In the genomic region with DNA sequence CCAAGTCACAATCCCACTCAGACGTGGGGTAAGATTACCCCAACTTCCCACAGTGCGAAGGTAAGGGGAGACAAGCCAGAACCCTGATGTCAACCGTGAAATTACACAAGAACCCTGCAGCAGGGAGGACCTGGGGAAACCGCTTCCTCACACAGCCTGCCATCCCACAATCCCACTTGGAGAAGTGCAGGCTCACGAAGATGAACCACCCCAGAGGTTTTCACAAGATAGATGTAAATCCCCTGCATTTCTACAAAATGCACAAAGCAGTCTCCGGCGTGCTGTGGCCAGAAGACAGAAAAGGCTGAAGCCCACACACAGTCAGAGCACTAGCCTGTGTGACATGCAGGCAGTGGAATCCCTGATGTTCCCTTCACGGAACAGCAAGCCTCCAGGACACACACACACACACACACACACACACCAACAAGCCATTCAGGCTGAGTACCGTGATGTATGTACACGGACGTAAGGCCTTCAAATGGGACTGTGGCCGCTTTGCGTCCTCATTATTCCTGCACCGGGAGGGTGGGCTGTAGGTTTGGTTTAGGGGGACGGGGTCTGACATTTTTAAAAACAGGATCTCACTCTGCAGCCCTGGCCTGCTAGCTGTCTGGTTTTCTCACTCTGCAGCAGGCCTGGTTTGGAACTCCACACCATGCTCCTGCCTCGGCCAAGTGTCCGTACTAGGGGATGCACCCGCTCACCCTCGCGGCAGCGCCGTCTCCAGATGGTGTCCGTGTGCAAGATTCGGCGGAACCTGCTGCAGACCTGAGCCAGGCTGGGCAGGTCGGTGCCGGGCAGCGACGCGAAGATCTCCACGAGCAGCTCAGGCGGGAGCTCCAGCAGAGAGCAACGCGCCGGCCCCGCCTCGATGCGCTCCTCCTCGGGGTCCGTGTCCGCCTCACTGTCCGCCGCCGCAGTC, we compare ENCODE assay signal across 8 mouse cellular contexts. TPM values are rescaled to one million over a fixed set of nuclear protein-coding genes. Genes with fewer than 3 reads are reported as not detected.
A peak's percentile ranks its signal among the peaks of the same experiment; 100 is the strongest.
DNase-seq lines count a peak whose midpoint lies in the region; ATAC-seq and TF ChIP-seq lines count a peak whose summit lies in the region.

No protein-coding gene starts in this region.

- WGBS in kidney, embryonic 14.5 days, result 2% methylated on average over 44 of the region's 44 CpGs
- WGBS in embryonic facial prominence, embryonic 15.5 days, result under 1% methylated on average over 44 of the region's 44 CpGs
- 3% methylated on average over 44 of the region's 44 CpGs for WGBS in limb, embryonic 11.5 days
- under 1% methylated on average over 44 of the region's 44 CpGs for WGBS in olfactory bulb, adult 2 months

- no peak for TF ChIP-seq POLR2A in MEL (IDR thresholded peaks at IDR 0.05; ENCODE audit: control insufficient read depth in 1 of 2, insufficient read depth in 1 of 2, low read depth in 1 of 2, low read length in 2 of 2, poor library complexity in 1 of 2)
- TF ChIP-seq POLR2A in olfactory bulb, adult 2 months (IDR thresholded peaks at IDR 0.05; ENCODE audit: insufficient read depth, low read depth, low read length), result no peak

- H3K4me2 ChIP-seq in kidney, embryonic 14.5 days (replicated peaks; ENCODE audit: low read depth, low read length), result peak overlapping the region; percentile 87
- H3K4me2 ChIP-seq in embryonic facial prominence, embryonic 15.5 days (replicated peaks), result peak overlapping the region; percentile 82
- H3K4me2 ChIP-seq in limb, embryonic 11.5 days (ENCODE audit: low read depth, severe bottlenecking), result peak overlapping the region; percentile 57

- no peaks in the 10 kb centered on the region for H3K36me3 ChIP-seq in kidney, embryonic 14.5 days (ENCODE audit: control insufficient read depth, insufficient read depth, low read length)
- peaks cover 0 to 7% of the 10 kb centered on the region in 2 experiments; a peak in 1 of 4 replicates for H3K36me3 ChIP-seq in MEL (ENCODE audit: control insufficient read depth in 1 of 2, insufficient read depth in 2 of 2, low read length in 2 of 2)
- no peaks in the 10 kb centered on the region for H3K36me3 ChIP-seq in embryonic facial prominence, embryonic 15.5 days
- H3K36me3 ChIP-seq in limb, embryonic 11.5 days (ENCODE audit: control insufficient read depth, insufficient read depth, low read length), result no peaks in the 10 kb centered on the region

- no peak overlapping the region for H3K27ac ChIP-seq in kidney, embryonic 14.5 days (ENCODE audit: low read depth, low read length)
- peak overlapping the region; percentile 48 for H3K27ac ChIP-seq in MEL (ENCODE audit: control insufficient read depth, low read depth, low read length)
- peak overlapping the region; percentile 66 for H3K27ac ChIP-seq in embryonic facial prominence, embryonic 15.5 days (replicated peaks)
- H3K27ac ChIP-seq in limb, embryonic 11.5 days (replicated peaks; ENCODE audit: low read depth, low read length), result 0 out of 2 replicates have a peak overlapping the region, but pooled peaks have one; percentile 21
- H3K27ac ChIP-seq in olfactory bulb, adult 2 months (ENCODE audit: insufficient read depth, low read depth, low read length), result peak overlapping the region; percentile 0; the same call in 1 of the 2 replicates

- no peak for TF ChIP-seq EP300 in MEL (IDR thresholded peaks at IDR 0.05; ENCODE audit: low read depth in 1 of 2, low read length in 2 of 2)

- TF ChIP-seq RAD21 in MEL (IDR thresholded peaks at IDR 0.05; ENCODE audit: low read depth, low read length), result no peak

- no peak for DNase-seq in kidney, postnatal 25 days
- peak; percentile 62 for DNase-seq in MEL (ENCODE audit: low read depth, low spot score)
- DNase-seq in limb, embryonic 11.5 days (ENCODE audit: low spot score), result no peak
- DNase-seq in c-Kit-positive CD71-positive TER-119-positive erythroid progenitor cells, embryonic 14.5 days (ENCODE audit: low spot score), result no peak
- no peak for DNase-seq in spleen, adult 12 weeks (ENCODE audit: low spot score)

- H3K27me3 ChIP-seq in kidney, embryonic 14.5 days (ENCODE audit: control insufficient read depth, insufficient read depth, low read length), result no peaks in the 10 kb centered on the region
- no peaks in the 10 kb centered on the region for H3K27me3 ChIP-seq in MEL (ENCODE audit: control insufficient read depth in 1 of 2, insufficient read depth in 2 of 2, low read length in 2 of 2)
- H3K27me3 ChIP-seq in embryonic facial prominence, embryonic 15.5 days, result no peaks in the 10 kb centered on the region
- no peaks in the 10 kb centered on the region for H3K27me3 ChIP-seq in limb, embryonic 11.5 days (ENCODE audit: control insufficient read depth, insufficient read depth, low read length)

- peak; percentile 7 for ATAC-seq in kidney, embryonic 14.5 days (ENCODE audit: low FRiP score, low TSS enrichment)
- peak; percentile 44 for ATAC-seq in embryonic facial prominence, embryonic 15.5 days (ENCODE audit: insufficient number of reproducible peaks, low FRiP score, low TSS enrichment, low read depth)
- ATAC-seq in limb, embryonic 11.5 days (ENCODE audit: insufficient number of reproducible peaks, low FRiP score, low TSS enrichment, low read depth), result peak; percentile 72

- peaks cover 22% of the 10 kb centered on the region for H3K4me1 ChIP-seq in kidney, embryonic 14.5 days (ENCODE audit: control insufficient read depth, insufficient read depth, low read length)
- peaks cover 2 to 18% of the 10 kb centered on the region in 2 experiments; a peak in 3 of 4 replicates for H3K4me1 ChIP-seq in MEL (ENCODE audit: control insufficient read depth in 1 of 2, insufficient read depth in 2 of 2, low read length in 2 of 2)
- peaks cover 21% of the 10 kb centered on the region for H3K4me1 ChIP-seq in embryonic facial prominence, embryonic 15.5 days
- H3K4me1 ChIP-seq in limb, embryonic 11.5 days (ENCODE audit: control insufficient read depth, insufficient read depth, low read length), result peaks cover 14% of the 10 kb centered on the region
- H3K4me1 ChIP-seq in olfactory bulb, adult 2 months (ENCODE audit: control insufficient read depth, insufficient read depth, low read length), result peaks cover 31% of the 10 kb centered on the region

- peak overlapping the region; percentile 70 for H3K9ac ChIP-seq in kidney, embryonic 14.5 days (ENCODE audit: low read depth, low read length)
- peak overlapping the region; percentile 85 for H3K9ac ChIP-seq in MEL (ENCODE audit: control insufficient read depth, low read depth, low read length, poor library complexity, severe bottlenecking)
- peak overlapping the region; percentile 79 for H3K9ac ChIP-seq in embryonic facial prominence, embryonic 15.5 days
- H3K9ac ChIP-seq in limb, embryonic 11.5 days (ENCODE audit: low read length), result peak overlapping the region; percentile 82

- peaks cover 54% of the 10 kb centered on the region for H3K79me2 ChIP-seq in MEL (ENCODE audit: control insufficient read depth, insufficient read depth, low read length, poor library complexity)

- TF ChIP-seq CTCF in MEL (IDR thresholded peaks at IDR 0.05 in 2 of 3, conservative IDR thresholded peaks at IDR 0.05 in 1 of 3; ENCODE audit: control insufficient read depth in 1 of 3, insufficient read depth in 1 of 3, low read depth in 2 of 3, low read length in 3 of 3, poor library complexity in 1 of 3, severe bottlenecking in 1 of 3), result no peak
- no peak for TF ChIP-seq CTCF in olfactory bulb, adult 2 months (IDR thresholded peaks at IDR 0.05; ENCODE audit: insufficient read depth, low read depth, low read length)

- H3K4me3 ChIP-seq in kidney, embryonic 14.5 days (ENCODE audit: low read length), result peak overlapping the region; percentile 82
- H3K4me3 ChIP-seq in MEL (ENCODE audit: control insufficient read depth in 1 of 2, insufficient read depth in 1 of 2, low read depth in 2 of 2, low read length in 2 of 2), result peak overlapping the region; percentile 92 to 96
- H3K4me3 ChIP-seq in embryonic facial prominence, embryonic 15.5 days (replicated peaks), result peak overlapping the region; percentile 95
- peak overlapping the region; percentile 80 for H3K4me3 ChIP-seq in limb, embryonic 11.5 days (ENCODE audit: low read depth, low read length)
- H3K4me3 ChIP-seq in olfactory bulb, adult 2 months (ENCODE audit: insufficient read depth, low read depth, low read length), result peak overlapping the region; percentile 61

- H3K9me3 ChIP-seq in kidney, embryonic 14.5 days (ENCODE audit: control insufficient read depth, low read length), result no peaks in the 10 kb centered on the region
- H3K9me3 ChIP-seq in MEL (replicated peaks; ENCODE audit: insufficient read depth, low read length), result no peaks in the 10 kb centered on the region
- no peaks in the 10 kb centered on the region for H3K9me3 ChIP-seq in embryonic facial prominence, embryonic 15.5 days (replicated peaks)
- no peaks in the 10 kb centered on the region for H3K9me3 ChIP-seq in limb, embryonic 11.5 days (ENCODE audit: control insufficient read depth, low read length)

RNA-seq across cellular contexts. Expression of a gene that starts 0.6 kb away (rescaled TPM):
- polyA plus RNA-seq in kidney, embryonic 14.5 days (2014; fragmentation: Nextera tagmentation; extraction: Ambion mirVana), result 15.5 and 17.0 TPM in 2 replicates
- total RNA-seq in MEL (2012; rRNA removed), result 13.9 and 16.0 TPM in 2 replicates
- polyA plus RNA-seq in MEL (2012; ENCODE audit: insufficient read depth in 1 of 2, insufficient read length in 2 of 2, low read depth in 1 of 2, low replicate concordance in 2 of 2, missing spikeins in 1 of 2), result 10 to 100 TPM in 1 of 2 experiments, not detected in 1; 35.3 TPM
- polyA plus RNA-seq in embryonic facial prominence, embryonic 15.5 days (2015; fragmentation: Nextera tagmentation; extraction: Ambion mirVana), result 16.4 and 18.0 TPM in 2 replicates
- polyA plus RNA-seq in limb, embryonic 11.5 days (2014; fragmentation: Nextera tagmentation; extraction: Ambion mirVana), result 13.5 and 13.8 TPM in 2 replicates
- polyA plus RNA-seq in olfactory bulb, adult 2 months (2012; ENCODE audit: insufficient read depth, insufficient read length, low replicate concordance, missing spikeins), result not detected in 2 replicates

RNA-seq across cellular contexts. Expression of a gene that starts 12.1 kb away (rescaled TPM):
- 204 and 205 TPM in 2 replicates for polyA plus RNA-seq in kidney, embryonic 14.5 days (2014; fragmentation: Nextera tagmentation; extraction: Ambion mirVana)
- total RNA-seq in MEL (2012; rRNA removed), result 56.4 and 61.0 TPM in 2 replicates
- polyA plus RNA-seq in MEL (2012; ENCODE audit: insufficient read depth in 1 of 2, insufficient read length in 2 of 2, low read depth in 1 of 2, low replicate concordance in 2 of 2, missing spikeins in 1 of 2), result 10 to 100 TPM in 1 of 2 experiments, not detected in 1; 68.8 TPM
- 197 and 206 TPM in 2 replicates for polyA plus RNA-seq in embryonic facial prominence, embryonic 15.5 days (2015; fragmentation: Nextera tagmentation; extraction: Ambion mirVana)
- 195 and 217 TPM in 2 replicates for polyA plus RNA-seq in limb, embryonic 11.5 days (2014; fragmentation: Nextera tagmentation; extraction: Ambion mirVana)
- polyA plus RNA-seq in olfactory bulb, adult 2 months (2012; ENCODE audit: insufficient read depth, insufficient read length, low replicate concordance, missing spikeins), result not detected in 2 replicates

RNA-seq across cellular contexts. Expression of a gene that starts 33.9 kb away (rescaled TPM):
- polyA plus RNA-seq in kidney, embryonic 14.5 days (2014; fragmentation: Nextera tagmentation; extraction: Ambion mirVana), result not detected in 2 replicates
- total RNA-seq in MEL (2012; rRNA removed), result not detected in 2 replicates
- not detected for polyA plus RNA-seq in MEL (2012; ENCODE audit: insufficient read depth in 1 of 2, insufficient read length in 2 of 2, low read depth in 1 of 2, low replicate concordance in 2 of 2, missing spikeins in 1 of 2)
- not detected in 2 replicates for polyA plus RNA-seq in embryonic facial prominence, embryonic 15.5 days (2015; fragmentation: Nextera tagmentation; extraction: Ambion mirVana)
- not detected in 2 replicates for polyA plus RNA-seq in limb, embryonic 11.5 days (2014; fragmentation: Nextera tagmentation; extraction: Ambion mirVana)
- polyA plus RNA-seq in olfactory bulb, adult 2 months (2012; ENCODE audit: insufficient read depth, insufficient read length, low replicate concordance, missing spikeins), result not detected in 2 replicates

Comparison
In these comparisons a context has a peak if more than half of its experiments do, and no peak if none do; other contexts are left out.
1. ATAC-seq: peak in every context shown above with its lines; median percentile 72 in limb, embryonic 11.5 days; 44 in embryonic facial prominence, embryonic 15.5 days; 7 in kidney, embryonic 14.5 days.
2. RNA of a gene that starts 0.6 kb away (polyA plus RNA-seq): 35.3 TPM in MEL, 15.5 to 17.0 TPM in kidney, embryonic 14.5 days, 16.4 to 18.0 TPM in embryonic facial prominence, embryonic 15.5 days and 13.5 to 13.8 TPM in limb, embryonic 11.5 days; not detected in olfactory bulb, adult 2 months; every median in the first group is over 10 times any median in the second.
3. Peak in every context shown above with its lines, with median percentiles within 50 percentile points of each other: H3K4me2 ChIP-seq, H3K4me3 ChIP-seq and H3K9ac ChIP-seq.